Mouse (Mus musculus): Measurements from ENCODE around the gene Ckap2l. TPM values are rescaled to one million over a fixed set of nuclear protein-coding genes. Genes with fewer than 3 reads are reported as not detected.
A peak's percentile ranks its signal among the peaks of the same experiment; 100 is the strongest.

Ckap2l gene
- 53.1 and 58.1 TPM in 2 replicates for polyA plus RNA-seq (2011; ENCODE audit: insufficient read depth, insufficient read length, low read depth, missing spikeins)

GRCm38 (mm10) chr2:129296671-129297588 lies at the start of gene Ckap2l:
Ckap2l (minus strand) TSS chr2:129297212.
- no peaks in the 10 kb centered on the region for H3K4me1 ChIP-seq (ENCODE audit: control insufficient read depth, insufficient read depth, low read length)
- no peak within 1 kb of the TSS; the same call in 1 of the 2 replicates for H3K27ac ChIP-seq (ENCODE audit: insufficient read depth, low read length)
- no peaks in the 10 kb centered on the region for H3K9me3 ChIP-seq (replicated peaks; ENCODE audit: control insufficient read depth, insufficient read depth, low read length, poor library complexity, severe bottlenecking)
- H3K36me3 ChIP-seq (ENCODE audit: control insufficient read depth, insufficient read depth, low read length, poor library complexity, severe bottlenecking), result no peaks in the 10 kb centered on the region
- H3K4me3 ChIP-seq (ENCODE audit: low read depth, low read length), result peak within 1 kb of the TSS; percentile 100
- H3K9ac ChIP-seq (ENCODE audit: low read depth, poor library complexity, severe bottlenecking), result peak within 1 kb of the TSS; percentile 78
- H3K27me3 ChIP-seq (ENCODE audit: control insufficient read depth, insufficient read depth, low read length, poor library complexity, severe bottlenecking), result no peaks in the 10 kb centered on the region
- no peak for TF ChIP-seq EP300 (IDR thresholded peaks at IDR 0.05; ENCODE audit: insufficient read depth, low read depth, low read length)
- peak; percentile 60 for TF ChIP-seq POLR2A (IDR thresholded peaks at IDR 0.05; ENCODE audit: insufficient read depth, low read length)

GRCm38 (mm10) chr2:129338138-129338621 lies 41.2 kb upstream of the Ckap2l start:
- peaks cover 3% of the 10 kb centered on the region for H3K4me1 ChIP-seq (ENCODE audit: control insufficient read depth, insufficient read depth, low read length)
- no peak overlapping the region for H3K9ac ChIP-seq (ENCODE audit: low read depth, poor library complexity, severe bottlenecking)
- TF ChIP-seq EP300 (IDR thresholded peaks at IDR 0.05; ENCODE audit: insufficient read depth, low read depth, low read length) (no peak), POLR2A (IDR thresholded peaks at IDR 0.05; ENCODE audit: insufficient read depth, low read length) (no peak), CTCF (IDR thresholded peaks at IDR 0.05; ENCODE audit: low read depth, low read length) (no peak)
- H3K4me3 ChIP-seq (ENCODE audit: low read depth, low read length), result no peak overlapping the region
- H3K27me3 ChIP-seq (ENCODE audit: control insufficient read depth, insufficient read depth, low read length, poor library complexity, severe bottlenecking), result no peaks in the 10 kb centered on the region
- no peak overlapping the region for H3K27ac ChIP-seq (ENCODE audit: insufficient read depth, low read length)
- peaks cover 4% of the 10 kb centered on the region for H3K9me3 ChIP-seq (replicated peaks; ENCODE audit: control insufficient read depth, insufficient read depth, low read length, poor library complexity, severe bottlenecking)
- no peaks in the 10 kb centered on the region for H3K36me3 ChIP-seq (ENCODE audit: control insufficient read depth, insufficient read depth, low read length, poor library complexity, severe bottlenecking)

- Histone ChIP-seq H3K27ac (ENCODE audit: insufficient read depth, low read length) (no peak overlapping the region), H3K9me3 (replicated peaks; ENCODE audit: control insufficient read depth, insufficient read depth, low read length, poor library complexity, severe bottlenecking) (no peaks in the 10 kb centered on the region)
- TF ChIP-seq POLR2A (IDR thresholded peaks at IDR 0.05; ENCODE audit: insufficient read depth, low read length) (no peak), EP300 (IDR thresholded peaks at IDR 0.05; ENCODE audit: insufficient read depth, low read depth, low read length) (no peak), CTCF (IDR thresholded peaks at IDR 0.05; ENCODE audit: low read depth, low read length) (no peak)
Observed at GRCm38 (mm10) chr2:129333471-129333870, 36.5 kb upstream of the Ckap2l start.

GRCm38 (mm10) chr2:129330540-129330939 lies 33.5 kb upstream of the Ckap2l start:
- Histone ChIP-seq H3K4me3 (ENCODE audit: low read depth, low read length) (no peak overlapping the region), H3K36me3 (ENCODE audit: control insufficient read depth, insufficient read depth, low read length, poor library complexity, severe bottlenecking) (no peaks in the 10 kb centered on the region), H3K9ac (ENCODE audit: low read depth, poor library complexity, severe bottlenecking) (no peak overlapping the region), H3K27ac (ENCODE audit: insufficient read depth, low read length) (no peak overlapping the region), H3K27me3 (ENCODE audit: control insufficient read depth, insufficient read depth, low read length, poor library complexity, severe bottlenecking) (no peaks in the 10 kb centered on the region), H3K4me1 (ENCODE audit: control insufficient read depth, insufficient read depth, low read length) (peaks cover 3% of the 10 kb centered on the region), H3K9me3 (replicated peaks; ENCODE audit: control insufficient read depth, insufficient read depth, low read length, poor library complexity, severe bottlenecking) (peaks cover 1% of the 10 kb centered on the region; the same call in 1 of the 2 replicates)
- no peak for TF ChIP-seq CTCF (IDR thresholded peaks at IDR 0.05; ENCODE audit: low read depth, low read length)
- TF ChIP-seq EP300 (IDR thresholded peaks at IDR 0.05; ENCODE audit: insufficient read depth, low read depth, low read length), result no peak
- no peak for TF ChIP-seq POLR2A (IDR thresholded peaks at IDR 0.05; ENCODE audit: insufficient read depth, low read length)

More at GRCm38 (mm10) chr2:129333471-129333870, 36.5 kb upstream of the Ckap2l start:
- H3K4me3 ChIP-seq (ENCODE audit: low read depth, low read length), result no peak overlapping the region
- H3K36me3 ChIP-seq (ENCODE audit: control insufficient read depth, insufficient read depth, low read length, poor library complexity, severe bottlenecking), result no peaks in the 10 kb centered on the region
- no peaks in the 10 kb centered on the region for H3K27me3 ChIP-seq (ENCODE audit: control insufficient read depth, insufficient read depth, low read length, poor library complexity, severe bottlenecking)
- no peak overlapping the region for H3K9ac ChIP-seq (ENCODE audit: low read depth, poor library complexity, severe bottlenecking)
- peaks cover 3% of the 10 kb centered on the region for H3K4me1 ChIP-seq (ENCODE audit: control insufficient read depth, insufficient read depth, low read length)

- no peak overlapping the region for H3K9ac ChIP-seq (ENCODE audit: low read depth, poor library complexity, severe bottlenecking)
- peaks cover 3% of the 10 kb centered on the region for H3K4me1 ChIP-seq (ENCODE audit: control insufficient read depth, insufficient read depth, low read length)
- no peaks in the 10 kb centered on the region for H3K36me3 ChIP-seq (ENCODE audit: control insufficient read depth, insufficient read depth, low read length, poor library complexity, severe bottlenecking)
- TF ChIP-seq CTCF (IDR thresholded peaks at IDR 0.05; ENCODE audit: low read depth, low read length), result no peak
- no peak for TF ChIP-seq POLR2A (IDR thresholded peaks at IDR 0.05; ENCODE audit: insufficient read depth, low read length)
- TF ChIP-seq EP300 (IDR thresholded peaks at IDR 0.05; ENCODE audit: insufficient read depth, low read depth, low read length), result no peak
- H3K9me3 ChIP-seq (replicated peaks; ENCODE audit: control insufficient read depth, insufficient read depth, low read length, poor library complexity, severe bottlenecking), result peaks cover 4% of the 10 kb centered on the region
- H3K27ac ChIP-seq (ENCODE audit: insufficient read depth, low read length), result no peak overlapping the region
- no peak overlapping the region for H3K4me3 ChIP-seq (ENCODE audit: low read depth, low read length)
- no peaks in the 10 kb centered on the region for H3K27me3 ChIP-seq (ENCODE audit: control insufficient read depth, insufficient read depth, low read length, poor library complexity, severe bottlenecking)
Observed at GRCm38 (mm10) chr2:129330024-129330423, 33.0 kb upstream of the Ckap2l start.

- H3K9ac ChIP-seq (ENCODE audit: low read depth, poor library complexity, severe bottlenecking), result no peak overlapping the region
- TF ChIP-seq EP300 (IDR thresholded peaks at IDR 0.05; ENCODE audit: insufficient read depth, low read depth, low read length) (no peak), CTCF (IDR thresholded peaks at IDR 0.05; ENCODE audit: low read depth, low read length) (no peak), POLR2A (IDR thresholded peaks at IDR 0.05; ENCODE audit: insufficient read depth, low read length) (no peak)
- H3K27ac ChIP-seq (ENCODE audit: insufficient read depth, low read length), result no peak overlapping the region
- H3K36me3 ChIP-seq (ENCODE audit: control insufficient read depth, insufficient read depth, low read length, poor library complexity, severe bottlenecking), result no peaks in the 10 kb centered on the region
- H3K27me3 ChIP-seq (ENCODE audit: control insufficient read depth, insufficient read depth, low read length, poor library complexity, severe bottlenecking), result no peaks in the 10 kb centered on the region
- no peaks in the 10 kb centered on the region for H3K4me1 ChIP-seq (ENCODE audit: control insufficient read depth, insufficient read depth, low read length)
- H3K9me3 ChIP-seq (replicated peaks; ENCODE audit: control insufficient read depth, insufficient read depth, low read length, poor library complexity, severe bottlenecking), result peaks cover 4% of the 10 kb centered on the region
- no peak overlapping the region for H3K4me3 ChIP-seq (ENCODE audit: low read depth, low read length)
Observed at GRCm38 (mm10) chr2:129328238-129328637, 31.2 kb upstream of the Ckap2l start.
